Mouse (Mus musculus) liver, embryonic 14.5 days (tissue): ENCODE measurements around the gene Parvg. TPM values are rescaled to one million over a fixed set of nuclear protein-coding genes. Genes with fewer than 3 reads are reported as not detected.

Experiments
- ATAC-seq: fragments of 200-750 bp; cut with Nextera tagmentation; 2 replicates; pipeline ENCODE4 v1.8.0; 2017; ENCODE audit warnings: moderate number of reproducible peaks, mild to moderate bottlenecking, moderate library complexity; ENCODE audit not compliant: insufficient read depth
- DNase-seq, 3 experiments: peaks; one replicate each; pipeline ENCODE4 v3.0.0-alpha.2; 2012 to 2013; ENCODE audit warnings: low read depth in 3 of 3, low spot score in 3 of 3
- H3K27ac ChIP-seq: fragments of 300-500 bp; sonication (generic); 2 replicates; pipeline ENCODE4 v1.5.1; 2014; ENCODE audit warnings: moderate library complexity, mild to moderate bottlenecking, control low read depth, inconsistent platforms
- H3K27me3 ChIP-seq: fragments of 300-500 bp; sonication (generic); 2 replicates; pipeline ENCODE4 v1.6.1; 2014; ENCODE audit warnings: mild to moderate bottlenecking, low read length, moderate library complexity; ENCODE audit not compliant: control insufficient read depth, insufficient read depth
- H3K36me3 ChIP-seq: fragments of 300-500 bp; sonication (generic); replicated peaks from 2 replicates; pipeline ENCODE4 v1.6.1; 2014; ENCODE audit warnings: low read depth; ENCODE audit not compliant: control insufficient read depth, insufficient read depth
- H3K4me1 ChIP-seq, 2 experiments: fragments of 200-500 bp in 1 of 2; fragments of 300-500 bp in 1 of 2; sonication (generic) in 1 of 2; replicated peaks; 2 replicates each; pipeline ENCODE4 v1.6.1; 2012 to 2014; ENCODE audit warnings: antibody characterized with exemption in 1 of 2, inconsistent platforms in 1 of 2, low read length in 1 of 2; ENCODE audit not compliant: control insufficient read depth in 2 of 2, insufficient read depth in 2 of 2
- H3K4me2 ChIP-seq: fragments of 300-500 bp; sonication (generic); 2 replicates; pipeline ENCODE4 v1.6.1; 2014; ENCODE audit warnings: low read depth, mild to moderate bottlenecking, control low read depth, moderate library complexity
- H3K4me3 ChIP-seq, 2 experiments: fragments of 200-500 bp in 1 of 2; fragments of 300-500 bp in 1 of 2; sonication (generic) in 1 of 2; 2 replicates each; pipeline ENCODE4 v1.5.1; 2012 to 2014; ENCODE audit warnings: low read depth in 2 of 2, low read length in 2 of 2, mild to moderate bottlenecking in 2 of 2, control low read depth in 1 of 2, inconsistent platforms in 1 of 2, moderate library complexity in 1 of 2; ENCODE audit not compliant: insufficient read depth in 1 of 2
- H3K9ac ChIP-seq: fragments of 300-500 bp; sonication (generic); replicated peaks from 2 replicates; pipeline ENCODE4 v1.6.1; 2014; ENCODE audit warnings: mild to moderate bottlenecking, control low read depth, moderate library complexity
- H3K9me3 ChIP-seq: fragments of 300-500 bp; sonication (generic); 2 replicates; pipeline ENCODE4 v1.6.1; 2016; ENCODE audit warnings: low read length, mixed read lengths; ENCODE audit not compliant: control insufficient read depth
- CTCF ChIP-seq: IDR thresholded peaks from 2 replicates; pipeline ENCODE4 v1.5.1; 2016; ENCODE audit warnings: antibody characterized with exemption, low read depth, control low read depth
- EP300 ChIP-seq: IDR thresholded peaks from 2 replicates; pipeline ENCODE4 v1.6.1; 2016; ENCODE audit warnings: antibody characterized with exemption, low read depth
- WGBS: fragments of 180-500 bp; shearing (Covaris S2); extraction: QIAGEN DNeasy Blood & Tissue Kit; methylation state at CpG from one replicate; pipeline ENCODE4 v1.1.7; 2014; ENCODE audit not compliant: insufficient replicate concordance; 5-methylcytosine and 5-hydroxymethylcytosine counted together
- polyA plus RNA-seq, 2 experiments: library from polyadenylated mRNA; depleted of rRNA in 1 of 2; stranded (reverse) in 1 of 2; unstranded in 1 of 2; fragments of >200 nt; fragmentation: Nextera tagmentation in 1 of 2; extraction: Ambion mirVana in 1 of 2; gene quantifications; 2 replicates each; pipeline versions ENCODE4 v1.2.1 to v1.2.3; 2012 to 2014

The Parvg gene
- polyA plus RNA-seq, 2 experiments = 7.6 to 8.3 TPM

- H3K9me3 ChIP-seq = no peaks in the 10 kb centered on the region
- no peak overlapping the region for H3K4me3 ChIP-seq
- no peak for TF ChIP-seq CTCF
- TF ChIP-seq EP300 = no peak
- H3K4me1 ChIP-seq = 0 out of 4 replicates have a peak, but pooled peaks cover 0 to 6% of the 10 kb centered on the region in 2 experiments
- H3K9ac ChIP-seq = no peak overlapping the region
- H3K4me2 ChIP-seq = no peak overlapping the region
- H3K27me3 ChIP-seq = no peaks in the 10 kb centered on the region
- no peak for ATAC-seq
- no peak for DNase-seq
- 60% methylated on average over 13 of the region's 13 CpGs for WGBS
- no peaks in the 10 kb centered on the region for H3K36me3 ChIP-seq
- H3K27ac ChIP-seq = no peak overlapping the region
These were observed 24.9 kb upstream of the Parvg start for GRCm38 (mm10) chr15:84298804-84299370.

GRCm38 (mm10) chr15:84299662-84300333 lies 24.0 kb upstream of the Parvg start:
- H3K9me3 ChIP-seq = no peaks in the 10 kb centered on the region
- no peaks in the 10 kb centered on the region for H3K27me3 ChIP-seq
- TF ChIP-seq CTCF (no peak), EP300 (no peak)
- WGBS = 62% methylated on average over 9 of the region's 9 CpGs
- no peaks in the 10 kb centered on the region for H3K36me3 ChIP-seq
- no peak overlapping the region for H3K27ac ChIP-seq
- ATAC-seq (no peak), DNase-seq (no peak)
- H3K9ac ChIP-seq = no peak overlapping the region
- H3K4me3 ChIP-seq = no peak overlapping the region
- no peak overlapping the region for H3K4me2 ChIP-seq
- 0 out of 4 replicates have a peak, but pooled peaks cover 0 to 6% of the 10 kb centered on the region in 2 experiments for H3K4me1 ChIP-seq

- Histone ChIP-seq H3K9me3 (no peaks in the 10 kb centered on the region), H3K9ac (no peak overlapping the region), H3K36me3 (no peaks in the 10 kb centered on the region), H3K27ac (no peak overlapping the region), H3K27me3 (no peaks in the 10 kb centered on the region), H3K4me3 (no peak overlapping the region), H3K4me1 (0 out of 4 replicates have a peak, but pooled peaks cover 0 to 6% of the 10 kb centered on the region in 2 experiments), H3K4me2 (no peak overlapping the region)
- TF ChIP-seq EP300 (no peak), CTCF (no peak)
- ATAC-seq (no peak), DNase-seq (no peak)
- 68% methylated on average over 2 of the region's 2 CpGs for WGBS
These were observed 23.2 kb upstream of the Parvg start for GRCm38 (mm10) chr15:84300591-84300990.

GRCm38 (mm10) chr15:84301026-84301425 lies 22.8 kb upstream of the Parvg start:
- H3K27ac ChIP-seq = no peak overlapping the region
- H3K4me1 ChIP-seq = 0 out of 4 replicates have a peak, but pooled peaks cover 0 to 6% of the 10 kb centered on the region in 2 experiments
- 50% methylated on average over 7 of the region's 7 CpGs for WGBS
- H3K4me3 ChIP-seq = no peak overlapping the region
- no peak for TF ChIP-seq CTCF
- no peak for TF ChIP-seq EP300
- H3K4me2 ChIP-seq = no peak overlapping the region
- no peak for DNase-seq
- H3K36me3 ChIP-seq = no peaks in the 10 kb centered on the region
- H3K9ac ChIP-seq = no peak overlapping the region
- no peak for ATAC-seq
- H3K27me3 ChIP-seq = no peaks in the 10 kb centered on the region
- no peaks in the 10 kb centered on the region for H3K9me3 ChIP-seq

- TF ChIP-seq CTCF (no peak), EP300 (no peak)
- Histone ChIP-seq H3K9ac (no peak overlapping the region), H3K4me2 (no peak overlapping the region), H3K4me1 (0 out of 4 replicates have a peak, but pooled peaks cover 0 to 6% of the 10 kb centered on the region in 2 experiments), H3K27me3 (no peaks in the 10 kb centered on the region), H3K4me3 (no peak overlapping the region), H3K9me3 (no peaks in the 10 kb centered on the region), H3K36me3 (no peaks in the 10 kb centered on the region), H3K27ac (no peak overlapping the region)
- no peak for DNase-seq
- 62% methylated on average over 8 of the region's 8 CpGs for whole genome bisulfite sequencing
- ATAC-seq = no peak
These were observed 22.0 kb upstream of the Parvg start for GRCm38 (mm10) chr15:84301641-84302420.
